Mouse (Mus musculus) megakaryocyte progenitor cell, adult 5-6 weeks (primary cell): Measurements from ENCODE around the gene Dapk3. TPM values are rescaled to one million over a fixed set of nuclear protein-coding genes. Genes with fewer than 3 reads are reported as not detected.
"Not testable (repeated sequence)": the region's sequence is repeated elsewhere in the genome, so short reads cannot be mapped to it uniquely, and the experiment has no call there.

Experiments
- ATAC-seq: replicated peaks from 2 replicates; pipeline ENCODE4 v1.8.0; 2016; ENCODE audit warnings: mild to moderate bottlenecking, moderate TSS enrichment, inconsistent platforms; ENCODE audit not compliant: poor library complexity
- total RNA-seq, 2 experiments: library from RNA; stranded (forward) in 1 of 2; stranded (reverse) in 1 of 2; fragments of 157-497, 149-512 nt in 1 of 2; fragments of 200-1000 nt in 1 of 2; gene quantifications; 2 replicates each; pipeline versions ENCODE4 v1.2.3 to v1.2.4; 2015 to 2017

Gene Dapk3
- total RNA-seq, 2 experiments from 2014 or later, result 15.5 to 54.7 TPM

DNA sequence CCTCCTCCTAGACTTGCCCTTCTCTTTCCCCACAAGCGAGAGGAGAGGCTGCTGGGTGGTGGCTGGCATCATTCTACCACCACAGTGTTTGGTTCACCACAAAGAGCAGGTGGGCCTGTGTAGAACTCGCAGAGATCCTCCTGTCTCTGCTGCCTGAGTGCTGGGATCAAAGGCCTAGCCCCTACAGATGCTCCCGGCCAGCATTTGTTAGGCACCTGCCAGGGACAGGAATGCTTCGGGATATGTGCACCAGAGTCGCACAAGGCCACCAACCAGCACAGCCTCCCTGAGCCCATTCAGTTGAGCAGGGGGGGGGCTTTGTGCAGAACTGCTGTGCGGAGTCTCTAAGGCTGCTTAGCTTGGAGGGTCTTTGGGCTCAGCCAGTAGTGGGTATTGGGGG, 37.5 kb upstream of the Dapk3 start:
- no peak for ATAC-seq

DNA sequence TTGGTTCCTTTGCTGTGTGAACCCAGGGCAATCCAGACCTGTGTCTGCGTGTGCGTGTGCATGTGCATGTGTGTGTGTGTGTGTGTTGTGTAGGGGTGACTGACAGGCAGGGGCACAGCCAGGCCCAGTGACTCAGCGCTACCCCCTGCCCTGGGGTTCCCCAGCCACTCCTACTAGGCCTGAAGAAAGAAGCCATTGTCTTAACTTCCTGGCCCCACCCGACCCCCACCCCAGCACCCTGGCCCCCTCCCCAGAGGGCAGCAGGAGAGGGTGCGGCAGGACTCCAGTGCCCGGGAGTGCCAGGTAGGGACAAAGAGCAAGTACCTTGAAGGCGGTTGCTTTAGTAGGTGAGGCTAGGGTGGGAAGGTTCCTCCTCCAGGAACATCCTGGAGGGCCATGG, 37.0 kb upstream of the Dapk3 start:
- no peak for ATAC-seq

DNA sequence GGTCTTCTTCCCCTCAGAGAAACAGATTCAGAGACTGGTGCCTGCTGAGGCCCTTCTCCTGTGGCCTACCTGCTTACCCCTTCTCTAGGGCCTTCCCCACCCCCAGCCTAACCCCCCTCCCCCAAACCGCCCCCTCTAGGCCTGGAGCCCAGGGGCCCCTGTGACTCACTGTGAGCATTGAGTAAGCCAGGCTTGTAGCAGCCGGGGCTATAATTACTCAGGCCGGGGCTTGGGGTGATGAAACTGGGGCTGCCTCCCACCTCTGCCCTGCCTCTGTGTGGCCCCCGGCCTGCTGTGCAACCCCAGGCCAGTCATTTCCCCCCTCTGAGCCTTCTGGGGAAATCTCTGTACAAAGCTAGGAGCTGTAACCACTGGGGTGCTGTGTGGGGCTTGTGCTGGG, 36.5 kb upstream of the Dapk3 start:
- no peak for ATAC-seq

DNA sequence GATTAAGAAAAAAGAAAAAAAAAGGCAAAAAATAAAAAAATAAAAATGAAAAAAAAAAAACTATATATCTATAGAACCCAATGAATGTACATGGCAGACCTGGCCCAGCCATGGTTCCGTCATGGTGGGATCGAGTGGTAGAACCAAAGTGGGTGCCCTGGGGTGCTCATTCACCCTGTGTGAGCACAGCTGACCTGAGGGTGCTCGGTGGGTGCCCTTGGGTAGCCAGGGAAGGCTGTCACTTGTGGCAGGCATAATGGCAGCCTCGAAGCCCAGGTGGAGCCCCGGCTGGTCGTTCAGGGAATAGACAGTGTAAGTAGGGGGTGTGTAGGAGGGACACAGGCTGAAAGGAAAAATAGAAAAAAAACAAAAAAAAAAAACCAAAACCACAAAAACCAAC, 31.5 kb upstream of the Dapk3 start:
- ATAC-seq, result no peak

- ATAC-seq, result no peak
Measured at GRCm38 (mm10) chr10:81152609-81153008, 30.2 kb upstream of the Dapk3 start.

GRCm38 (mm10) chr10:81154313-81154712, 28.5 kb upstream of the Dapk3 start:
- no peak for ATAC-seq

DNA sequence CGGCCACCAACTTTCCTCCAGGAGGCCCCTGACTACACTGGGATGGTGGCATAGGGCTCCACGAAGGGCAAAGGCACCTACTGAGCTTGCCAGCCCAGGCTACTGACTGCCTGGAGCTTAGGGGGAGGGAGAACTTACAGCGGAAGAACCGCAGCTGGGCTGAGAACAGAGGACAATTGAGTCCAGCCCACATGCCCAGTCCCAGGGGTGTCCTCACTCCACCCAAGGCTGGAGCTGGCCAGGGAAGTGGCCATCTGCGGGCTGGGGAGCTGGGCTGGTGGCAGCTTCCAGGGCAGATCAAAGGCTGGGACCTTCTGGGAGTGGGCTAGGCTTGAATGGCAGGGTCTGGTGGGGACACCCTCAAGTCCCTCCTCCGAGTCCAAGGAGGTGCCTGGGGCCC, 28.1 kb upstream of the Dapk3 start:
- ATAC-seq, result no peak

- peak; percentile 35; the same call in 1 of the 2 replicates for ATAC-seq
Measured at GRCm38 (mm10) chr10:81161602-81162317, 21.0 kb upstream of the Dapk3 start.

DNA sequence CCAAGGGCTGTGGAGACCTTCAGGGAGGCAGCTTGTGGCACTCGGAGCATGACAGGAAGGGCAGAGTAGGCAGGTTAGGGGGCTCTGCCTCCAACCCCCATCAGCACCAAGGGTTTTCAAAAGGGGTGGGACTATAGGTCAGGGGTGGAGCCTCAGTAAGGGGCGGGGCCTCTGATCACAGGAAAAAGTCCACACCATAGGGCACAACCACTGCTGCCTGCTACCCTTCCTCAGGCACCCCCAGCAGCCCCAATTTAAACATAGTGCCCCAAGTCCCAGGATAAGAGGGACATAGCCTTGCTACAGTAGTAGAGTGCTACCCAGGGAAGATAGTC, 20.5 kb upstream of the Dapk3 start:
- ATAC-seq, result peak; percentile 51

- ATAC-seq, result no peak
Measured at GRCm38 (mm10) chr10:81165118-81165517, 17.7 kb upstream of the Dapk3 start.

DNA sequence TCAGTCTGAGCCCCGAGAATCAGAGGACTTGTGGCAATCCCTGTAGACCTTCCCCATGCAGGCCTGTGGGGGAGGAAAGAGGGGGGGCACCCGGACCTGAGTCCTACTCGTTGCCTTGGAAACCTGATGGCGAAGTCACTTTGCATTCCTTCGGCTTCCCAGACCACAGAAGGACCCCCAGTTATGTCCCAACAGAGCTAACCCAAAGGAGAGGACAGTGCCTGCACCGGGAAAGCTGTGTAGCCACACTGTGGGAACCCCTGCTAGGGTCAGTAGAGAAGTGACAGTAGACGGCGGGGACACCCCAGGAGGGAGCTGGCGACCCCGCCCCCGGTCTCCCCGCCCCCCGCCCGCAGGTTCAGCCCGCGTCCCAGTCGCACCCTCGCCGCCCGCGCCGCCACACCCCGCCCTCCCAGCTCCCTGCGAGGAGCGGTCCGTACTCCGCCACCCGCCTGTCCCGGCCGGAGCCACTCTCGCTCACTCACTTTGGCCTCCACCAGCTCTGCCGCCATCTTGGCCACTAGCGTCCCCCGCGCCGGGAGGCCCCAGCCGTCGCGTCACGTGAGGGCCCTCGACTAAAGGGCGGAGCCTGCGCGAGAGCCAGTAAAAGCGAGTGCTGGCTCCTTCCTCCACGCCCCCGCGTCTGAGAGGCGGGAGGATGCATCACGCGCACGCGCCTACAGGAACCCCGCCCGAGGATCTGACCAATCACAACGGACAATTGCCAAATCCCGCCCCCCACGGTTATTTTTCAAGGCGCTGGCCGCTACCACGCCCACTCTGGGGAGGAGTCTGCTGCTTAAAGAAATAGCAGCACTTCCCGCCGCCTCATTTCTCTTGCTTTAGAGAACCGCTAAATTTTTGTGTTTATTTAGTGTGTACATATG, 15.4 kb upstream of the Dapk3 start, which contains the start of gene Pias4:
Gene Pias4 (minus strand): TSS at position 724 of the 887 bp plus-strand sequence.
- peak; percentile 89 for ATAC-seq

- ATAC-seq, result peak; percentile 24
Measured at GRCm38 (mm10) chr10:81168087-81168431, 14.7 kb upstream of the Dapk3 start.

DNA sequence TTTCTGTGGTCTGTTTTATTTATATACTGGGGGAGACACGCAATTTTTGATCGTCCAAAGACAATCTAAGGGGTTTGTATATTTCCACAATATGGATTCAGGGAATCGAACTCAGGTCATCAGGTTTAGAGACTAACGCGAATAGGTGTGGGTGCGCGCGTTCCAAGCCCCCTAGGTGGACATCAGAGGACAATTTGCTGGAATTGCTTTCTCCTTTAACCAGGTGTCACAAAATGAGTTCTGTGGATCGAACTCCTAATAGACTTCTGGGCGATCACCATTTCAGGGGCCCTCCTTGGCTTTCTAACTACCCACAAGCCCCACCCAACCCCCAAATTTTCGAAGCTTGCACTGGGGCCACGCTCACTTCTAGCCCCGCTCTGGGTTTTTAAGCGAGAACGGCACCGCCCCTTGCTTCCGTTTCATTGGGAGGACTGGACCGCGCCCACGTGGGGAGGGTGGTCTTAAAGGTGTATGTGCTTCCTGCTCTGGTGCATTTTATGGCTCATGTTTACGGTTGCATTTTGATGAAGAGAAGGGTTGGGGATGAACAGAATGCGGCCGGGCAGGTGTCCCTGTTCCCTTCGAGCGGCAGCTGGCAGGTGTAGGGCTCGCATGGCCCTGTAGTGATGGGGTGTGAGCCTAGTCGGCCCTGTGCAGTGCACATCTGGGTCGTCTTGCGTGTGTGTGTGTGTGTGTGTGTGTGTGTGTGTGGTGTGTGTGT, 14.1 kb upstream of the Dapk3 start:
- ATAC-seq, result peak; percentile 59

- ATAC-seq, result peak; percentile 41
Measured at GRCm38 (mm10) chr10:81169411-81169900, 13.3 kb upstream of the Dapk3 start.

DNA sequence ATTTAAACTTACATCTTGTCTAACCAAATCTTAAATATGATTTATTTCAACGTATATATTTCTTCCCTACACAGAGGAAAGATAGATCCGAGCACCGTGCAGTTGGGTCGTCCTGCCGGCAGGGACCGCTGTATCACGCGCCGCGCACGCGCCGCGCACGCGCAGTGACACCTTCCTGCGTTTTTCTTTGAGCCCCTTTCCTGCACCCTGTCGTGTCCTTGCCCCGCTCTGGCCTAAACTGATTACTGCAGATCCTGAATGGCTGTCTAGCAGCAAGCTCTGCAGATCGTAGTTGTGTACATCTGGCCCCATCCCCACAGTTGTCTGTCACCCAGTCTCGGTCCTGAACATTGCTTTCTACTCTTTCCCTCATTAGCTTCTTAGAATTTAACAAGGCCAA, 9.7 kb upstream of the Dapk3 start:
- peak; percentile 42 for ATAC-seq

GRCm38 (mm10) chr10:81174617-81175344, 8.0 kb upstream of the Dapk3 start:
- peak; percentile 65 for ATAC-seq

GRCm38 (mm10) chr10:81175345-81175701, 7.5 kb upstream of the Dapk3 start:
- ATAC-seq, result not testable (repeated sequence)

DNA sequence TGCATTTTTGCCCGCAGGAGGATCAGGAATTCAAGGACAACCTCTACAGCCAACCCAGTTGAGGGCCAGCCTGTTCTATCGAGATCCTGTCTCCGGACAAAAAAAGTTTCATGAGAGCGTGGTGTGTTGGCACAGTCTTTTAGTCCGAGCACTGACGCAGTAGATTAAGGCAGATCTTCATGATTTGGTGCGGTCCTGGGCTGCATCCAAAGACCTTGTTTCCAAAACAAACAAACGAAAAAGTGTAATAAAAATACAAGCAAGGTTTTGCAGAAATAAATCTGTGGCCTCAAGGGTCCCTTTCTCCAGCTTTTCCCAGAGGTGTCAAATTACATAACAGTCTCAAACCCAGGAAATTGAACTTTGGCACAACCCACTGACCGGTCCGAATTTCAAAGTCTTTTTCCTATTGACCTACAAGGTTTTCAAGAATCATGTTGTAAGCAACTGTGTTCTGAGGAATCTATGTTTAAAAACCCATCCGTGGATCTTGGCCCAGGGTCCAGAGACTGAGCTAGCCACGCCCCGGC, 6.8 kb upstream of the Dapk3 start:
- no peak for ATAC-seq

- peak; percentile 49 for ATAC-seq
Measured at GRCm38 (mm10) chr10:81176466-81177271, 6.1 kb upstream of the Dapk3 start, which contains the start of gene Eef2. TSS of gene Eef2 (plus strand) at chr10:81176631.

GRCm38 (mm10) chr10:81177491-81177925, 5.3 kb upstream of the Dapk3 start:
- no peak for ATAC-seq
